Mouse (Mus musculus) left cerebral cortex, postnatal 25 days (tissue): Measurements from ENCODE around the gene Chd2. TPM values are rescaled to one million over a fixed set of nuclear protein-coding genes. Genes with fewer than 3 reads are reported as not detected.
"Not testable (repeated sequence)": the region's sequence is repeated elsewhere in the genome, so short reads cannot be mapped to it uniquely, and the experiment has no call there.

Experiments used
- DNase-seq, 2 experiments: peaks; one replicate each; pipeline ENCODE4 v3.0.0; 2022; ENCODE audit warnings: low spot score in 2 of 2, mixed read lengths in 1 of 2
- intact Hi-C: fragments of 180-260 bp; cut with DNase I; formaldehyde crosslinking; loops from one replicate; pipeline ENCODE4 v1.15.1; 2025
- total RNA-seq, 2 experiments: library from RNA; stranded (reverse); gene quantifications; 2 replicates each; pipeline ENCODE4 v1.2.3; 2021

The Chd2 gene
- total RNA-seq, result 10 to 100 TPM; 45.7 to 57.4 TPM

GRCm38 (mm10) chr7:73541412-73542130 lies at the start of gene Chd2:
Gene Chd2 (minus strand): TSS chr7:73541830.
- intact Hi-C loops, result loop anchor here (1.0 kb wide), 1 partner anchor 16 kb away; no protein-coding TSS in a partner anchor
- peak; percentile 67 to 72 for DNase-seq

DNA sequence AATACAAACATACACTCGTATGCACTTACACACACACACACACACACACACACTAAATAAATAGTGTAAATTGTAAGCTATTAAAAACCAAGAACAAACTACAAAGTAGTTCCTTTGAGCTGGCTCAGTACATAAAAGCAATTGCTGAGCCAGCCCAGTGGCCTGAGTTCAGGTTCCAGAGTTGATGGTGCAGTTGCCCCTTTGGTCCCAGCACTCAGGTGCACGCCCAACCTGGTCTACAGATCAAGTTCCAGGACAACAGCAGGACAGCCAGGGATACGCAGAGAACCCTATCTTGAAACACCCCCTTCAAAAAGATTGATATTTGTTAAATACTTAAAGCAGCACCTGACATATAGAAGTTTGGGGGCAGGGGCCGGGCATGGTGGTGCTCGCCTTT lies 49.1 kb upstream of the Chd2 start:
- intact Hi-C loops, result no loop called here
- DNase-seq, result no peak

GRCm38 (mm10) chr7:73589208-73589771 lies 47.7 kb upstream of the Chd2 start:
- DNase-seq, result peak in 1 of 2 experiments; percentile 69
- intact Hi-C loops, result no loop called here

DNA sequence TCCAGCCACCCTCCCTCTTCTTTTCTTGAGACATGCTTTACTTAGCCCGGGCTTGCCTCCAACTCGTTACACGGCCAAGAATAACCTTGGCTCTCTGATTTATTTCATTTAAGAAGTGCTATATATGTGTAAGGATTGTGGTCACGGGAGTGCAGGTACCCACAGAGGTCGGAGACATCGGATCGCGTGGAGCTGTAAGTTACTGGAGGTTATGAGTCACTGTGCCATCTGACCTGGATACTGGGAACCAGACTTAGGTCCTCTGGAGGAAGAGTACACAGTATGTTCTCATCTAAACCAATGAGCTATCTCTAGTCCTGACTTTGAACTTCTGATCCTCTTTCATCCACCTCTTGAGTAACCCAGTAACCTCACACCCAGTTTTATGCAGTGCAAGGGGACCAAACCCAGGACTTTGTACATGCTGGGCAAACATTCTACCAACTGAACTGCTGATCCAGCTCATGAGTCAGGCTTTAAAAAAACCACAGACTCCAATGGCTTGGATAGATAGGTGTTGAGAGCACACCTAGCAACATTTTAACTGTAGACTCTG lies 46.8 kb upstream of the Chd2 start:
- intact Hi-C loops, result no loop called here
- DNase-seq, result peak in 1 of 2 experiments; percentile 72

- intact Hi-C loops, result no loop called here
- DNase-seq, result peak; percentile 48 to 91
These were observed 45.1 kb upstream of the Chd2 start for GRCm38 (mm10) chr7:73586717-73587116.

GRCm38 (mm10) chr7:73586206-73586605 lies 44.6 kb upstream of the Chd2 start:
- intact Hi-C loops, result no loop called here
- no peak for DNase-seq

- intact Hi-C loops, result no loop called here
These were observed 43.7 kb upstream of the Chd2 start for GRCm38 (mm10) chr7:73585114-73586032.

DNA sequence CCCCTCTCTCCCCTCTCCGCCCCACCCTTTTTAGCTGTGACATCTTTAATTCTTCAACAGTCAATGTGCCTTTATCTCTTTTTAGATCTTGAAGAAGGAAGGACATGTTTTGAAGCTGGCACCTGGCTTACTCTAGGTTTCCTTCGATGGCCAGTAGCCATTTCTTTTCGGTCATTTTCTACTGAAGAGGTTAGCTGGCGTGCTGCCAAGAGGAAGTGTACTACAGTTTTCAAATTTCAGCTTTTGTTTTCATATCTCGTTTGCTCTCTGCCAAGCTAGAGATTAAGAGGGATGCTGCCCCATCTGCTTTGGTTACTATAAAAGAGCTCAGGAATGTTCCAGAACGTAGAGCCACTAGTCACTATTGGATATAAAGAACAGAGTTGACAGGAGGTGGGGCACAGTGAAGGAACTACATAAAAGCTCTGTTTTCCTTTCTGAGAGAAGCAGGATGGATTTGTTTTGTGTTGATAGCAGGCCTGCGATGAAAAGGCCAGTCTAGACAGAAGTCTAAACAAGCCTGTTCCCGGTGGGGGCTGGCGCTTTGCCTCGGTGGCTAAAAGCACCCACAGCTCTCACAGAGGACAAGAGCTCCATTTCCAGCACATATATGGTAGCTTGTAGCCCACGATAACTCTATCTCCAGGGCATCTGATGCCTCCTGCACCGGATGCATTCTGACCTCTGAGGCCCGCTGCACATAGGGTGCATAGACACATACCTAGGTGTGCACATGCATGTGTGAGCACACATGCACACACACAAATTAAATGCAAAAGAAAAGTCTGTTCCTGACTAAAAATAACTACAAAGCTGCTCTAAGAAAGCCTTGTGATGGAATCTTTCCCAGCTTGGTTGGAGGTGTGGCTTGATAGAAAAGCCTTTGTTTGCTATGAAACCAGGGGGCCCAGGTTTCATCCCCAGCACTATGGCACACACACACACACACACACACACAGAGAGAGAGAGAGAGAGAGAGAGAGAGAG lies 42.7 kb upstream of the Chd2 start:
- intact Hi-C loops, result loop anchor here (1.0 kb wide), 1 partner anchor 26 kb away; no protein-coding TSS in a partner anchor
- DNase-seq, result peak; percentile 42 to 62

More at GRCm38 (mm10) chr7:73585114-73586032, 43.7 kb upstream of the Chd2 start:
- DNase-seq, result no peak

- no peak for DNase-seq
- intact Hi-C loops, result no loop called here
These were observed 41.8 kb upstream of the Chd2 start for GRCm38 (mm10) chr7:73583400-73583799.

DNA sequence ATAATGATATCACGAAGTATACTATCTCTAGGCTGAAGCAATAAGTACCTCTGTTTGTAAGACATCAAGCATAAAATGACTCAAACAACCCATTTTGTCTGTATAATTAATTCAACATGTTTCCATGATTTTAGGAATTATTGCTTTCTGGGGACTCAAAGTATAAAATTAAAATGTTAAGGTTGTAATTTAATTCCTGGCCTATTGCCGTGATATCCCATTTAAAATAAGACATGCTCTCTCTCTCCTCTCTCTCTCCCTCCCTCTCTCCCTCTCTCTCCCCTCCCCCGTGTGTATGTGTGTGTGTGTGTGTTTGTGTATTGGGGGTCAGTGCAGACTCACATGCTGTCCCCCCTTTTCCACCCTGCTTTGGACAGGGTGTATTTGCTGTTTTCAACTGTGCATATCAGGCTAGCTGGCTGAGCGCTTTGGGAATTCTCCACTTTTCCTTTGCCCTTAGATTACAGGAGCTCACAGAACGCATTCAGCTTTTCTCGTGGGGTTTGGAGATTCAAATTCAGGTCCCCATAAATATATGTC lies 40.3 kb upstream of the Chd2 start:
- DNase-seq, result no peak
- intact Hi-C loops, result no loop called here

- DNase-seq, result no peak
- intact Hi-C loops, result no loop called here
These were observed 37.6 kb upstream of the Chd2 start for GRCm38 (mm10) chr7:73579072-73579731.

GRCm38 (mm10) chr7:73577888-73578421 lies 36.3 kb upstream of the Chd2 start:
- intact Hi-C loops, result no loop called here
- DNase-seq, result no peak

DNA sequence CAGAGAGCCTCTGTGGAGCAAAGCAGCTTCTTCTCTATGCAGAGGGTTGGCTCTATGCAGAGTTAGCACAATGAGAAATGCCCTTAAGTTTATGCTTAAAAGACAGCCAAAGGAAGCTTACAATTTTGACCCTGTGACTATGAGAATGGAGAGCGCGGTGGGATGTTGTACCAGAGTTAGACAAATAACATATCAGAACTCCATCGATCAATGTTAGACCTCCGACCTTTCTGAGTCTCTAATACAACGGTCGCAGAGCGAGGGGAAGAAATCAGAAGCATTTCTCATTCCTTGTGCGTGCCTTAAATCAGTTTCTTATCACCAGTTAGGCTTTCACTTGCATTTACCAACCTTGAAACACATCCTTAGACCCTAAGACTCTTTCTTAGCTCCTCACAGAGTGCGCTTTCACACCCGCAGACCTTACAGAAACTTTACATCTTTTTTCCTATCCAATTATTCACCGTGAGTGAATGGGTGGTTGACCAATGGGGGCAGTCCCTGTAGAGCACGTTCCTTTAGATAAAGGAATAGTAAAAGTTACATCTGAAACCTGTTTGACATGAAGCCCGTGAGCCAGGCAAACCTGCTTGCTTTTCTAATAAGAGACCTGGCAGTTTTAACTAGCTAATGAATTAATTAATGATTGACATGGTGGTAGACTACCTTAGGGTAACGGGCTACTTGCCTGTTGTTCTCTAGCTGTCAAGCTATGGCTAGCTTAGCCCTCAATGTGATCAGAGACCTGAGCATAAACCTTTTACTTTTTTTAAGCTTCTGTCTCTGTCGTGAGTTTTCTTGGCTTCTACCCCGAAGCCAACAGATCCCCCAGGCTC lies 34.7 kb upstream of the Chd2 start:
- intact Hi-C loops, result no loop called here
- no peak for DNase-seq

DNA sequence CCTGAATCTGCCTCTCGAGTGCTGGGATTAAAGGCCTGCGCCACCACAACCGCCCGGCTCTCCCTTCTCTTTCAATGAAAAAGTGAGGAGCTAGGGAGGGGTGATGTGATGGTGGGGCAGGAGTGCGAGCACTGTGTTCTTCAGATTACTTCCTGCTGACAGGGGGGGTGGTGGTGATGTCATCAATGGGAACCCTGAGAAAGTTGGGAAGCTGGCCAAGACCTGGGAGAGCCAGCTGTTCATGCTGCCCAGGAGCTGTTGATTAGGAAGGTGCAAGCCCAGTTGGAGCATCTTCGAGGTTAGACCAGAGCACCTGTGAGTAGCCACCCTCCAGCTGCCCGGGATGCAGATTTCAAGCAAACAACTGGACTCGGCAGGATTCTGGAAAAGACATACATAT lies 33.6 kb upstream of the Chd2 start:
- no peak for DNase-seq
- intact Hi-C loops, result no loop called here

DNA sequence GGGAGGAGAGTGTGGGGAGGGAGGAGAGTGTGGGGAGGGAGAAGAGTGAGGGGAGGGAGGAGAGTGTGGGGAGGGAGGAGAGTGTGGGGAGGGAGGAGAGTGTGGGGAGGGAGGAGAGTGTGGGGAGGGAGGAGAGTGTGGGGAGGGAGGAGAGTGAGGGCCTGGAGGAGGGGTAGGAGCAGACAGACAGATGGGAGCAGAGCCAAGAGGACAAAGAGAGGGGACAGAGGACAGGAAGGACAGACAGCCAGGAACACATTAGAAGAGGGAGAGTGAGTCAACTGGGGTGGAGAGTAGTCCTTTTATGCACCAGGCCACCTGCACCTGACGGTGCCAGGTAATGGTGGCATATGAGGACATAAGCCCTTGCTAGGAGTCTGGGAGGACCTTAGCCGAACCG lies 33.0 kb upstream of the Chd2 start:
- intact Hi-C loops, DNase-seq: not testable (repeated sequence)

DNA sequence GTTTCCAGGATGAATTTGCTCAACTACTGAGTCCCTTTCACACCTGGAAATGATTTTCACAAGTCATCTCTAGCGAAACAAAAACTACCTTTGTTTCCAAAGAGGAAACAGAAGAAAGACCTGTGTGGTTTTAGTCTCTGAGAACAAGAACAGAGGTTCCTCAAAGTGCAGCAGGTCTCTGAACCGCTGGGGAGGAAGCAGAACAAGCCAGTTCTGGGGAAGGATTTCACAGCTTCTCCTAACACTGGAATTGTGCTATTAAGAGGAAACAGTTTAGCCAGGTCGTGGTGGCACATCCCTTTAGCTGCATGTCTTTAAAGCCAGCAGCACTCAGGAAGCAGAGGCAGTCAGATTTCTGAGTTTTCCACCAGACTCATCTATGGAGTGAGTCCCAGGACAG lies 30.9 kb upstream of the Chd2 start:
- intact Hi-C loops, result no loop called here
- DNase-seq, result no peak

DNA sequence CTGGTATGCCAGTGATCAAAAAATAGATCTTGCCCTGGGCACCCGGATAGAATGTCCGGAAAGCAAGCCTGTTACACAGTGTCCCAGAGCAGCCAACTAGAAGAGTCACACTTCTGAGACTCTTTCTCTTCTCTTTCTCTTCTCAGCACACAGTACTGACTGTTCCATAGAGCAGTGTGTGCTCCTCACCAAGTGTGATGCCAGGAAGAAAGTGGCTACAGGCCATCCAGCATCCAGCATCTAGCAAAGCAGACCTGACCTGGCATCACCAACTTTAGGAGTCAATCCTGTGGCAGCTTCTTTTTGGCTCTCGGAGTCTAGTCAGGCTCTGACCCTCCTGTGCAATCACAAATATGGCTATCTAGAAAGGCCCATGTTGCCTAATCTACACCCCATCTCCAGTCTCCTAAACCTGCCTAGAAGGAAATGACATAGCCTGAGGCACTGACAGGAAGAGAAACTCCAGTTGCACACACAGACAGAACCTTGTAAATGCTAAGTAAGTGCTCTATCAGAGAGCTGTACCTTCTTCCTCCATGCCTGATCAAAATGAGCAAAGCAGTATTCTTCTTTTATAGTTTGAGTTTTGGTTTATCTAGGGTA lies 27.3 kb upstream of the Chd2 start:
- DNase-seq, result no peak
- intact Hi-C loops, result no loop called here
